Mouse (Mus musculus): Measurements from ENCODE around the gene Cfap73. TPM values are rescaled to one million over a fixed set of nuclear protein-coding genes. Genes with fewer than 3 reads are reported as not detected.

The Cfap73 gene
- total and polyA plus RNA-seq, 3 experiments: 0.25 TPM; not detected in 2

DNA sequence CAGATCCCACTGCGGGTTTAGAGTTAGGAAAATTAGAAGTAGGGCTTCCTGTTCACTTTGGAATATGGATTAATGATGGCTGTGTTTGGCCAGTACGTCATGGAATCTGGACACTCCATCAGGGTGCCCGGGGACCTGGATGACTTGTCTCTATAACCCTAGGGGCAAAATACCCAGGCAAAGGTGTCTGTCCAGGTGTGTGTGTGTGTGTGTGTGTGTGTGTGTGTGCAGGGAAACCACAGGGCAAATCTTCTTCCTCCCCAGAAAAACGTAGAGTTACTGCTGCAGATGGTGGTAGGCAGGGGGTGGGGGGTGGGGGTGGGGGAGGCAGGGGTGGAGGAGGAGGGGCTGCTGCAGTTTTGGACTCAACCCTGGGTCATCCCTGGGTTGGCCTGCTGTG, 13.3 kb upstream of the Cfap73 start:
- Histone ChIP-seq H3K27ac (ENCODE audit: control insufficient read depth, low read depth, low read length) (no peak overlapping the region), H3K9me3 (replicated peaks; ENCODE audit: insufficient read depth, low read length) (no peaks in the 10 kb centered on the region), H3K36me3 (ENCODE audit: control insufficient read depth in 1 of 2, insufficient read depth in 2 of 2, low read length in 2 of 2) (peaks cover 0 to 13% of the 10 kb centered on the region in 2 experiments; a peak in 2 of 4 replicates), H3K4me3 (ENCODE audit: control insufficient read depth in 1 of 2, insufficient read depth in 1 of 2, low read depth in 2 of 2, low read length in 2 of 2) (no peak overlapping the region), H3K4me1 (ENCODE audit: control insufficient read depth in 1 of 2, insufficient read depth in 2 of 2, low read length in 2 of 2) (peaks cover 0 to 26% of the 10 kb centered on the region in 2 experiments; a peak in 3 of 4 replicates), H3K9ac (ENCODE audit: control insufficient read depth, low read depth, low read length, poor library complexity, severe bottlenecking) (no peak overlapping the region), H3K79me2 (ENCODE audit: control insufficient read depth, insufficient read depth, low read length, poor library complexity) (no peaks in the 10 kb centered on the region), H3K27me3 (ENCODE audit: control insufficient read depth in 1 of 2, insufficient read depth in 2 of 2, low read length in 2 of 2) (no peaks in the 10 kb centered on the region; a peak in 1 of 4 replicates)
- TF ChIP-seq RAD21 (IDR thresholded peaks at IDR 0.05; ENCODE audit: low read depth, low read length): no peak
- no peak for TF ChIP-seq MXI1 (IDR thresholded peaks at IDR 0.05; ENCODE audit: low read depth, low read length)
- no peak for TF ChIP-seq E2F4 (IDR thresholded peaks at IDR 0.05; ENCODE audit: borderline replicate concordance, low read depth, low read length)
- no peak for TF ChIP-seq MAX (IDR thresholded peaks at IDR 0.05; ENCODE audit: low read length)
- TF ChIP-seq USF2 (IDR thresholded peaks at IDR 0.05; ENCODE audit: borderline replicate concordance in 1 of 2, insufficient read depth in 1 of 2, low read depth in 1 of 2, low read length in 2 of 2): no peak
- no peak for TF ChIP-seq POLR2AphosphoS5 (IDR thresholded peaks at IDR 0.05; ENCODE audit: borderline replicate concordance, low read depth, low read length)
- no peak for TF ChIP-seq MYB (IDR thresholded peaks at IDR 0.05; ENCODE audit: low read depth, low read length)
- TF ChIP-seq USF1 (IDR thresholded peaks at IDR 0.05; ENCODE audit: low read depth, low read length): no peak
- no peak for TF ChIP-seq TCF12 (IDR thresholded peaks at IDR 0.05; ENCODE audit: low read depth, low read length)
- no peak for TF ChIP-seq ELF1 (IDR thresholded peaks at IDR 0.05; ENCODE audit: low read depth, low read length)
- no peak for TF ChIP-seq SIN3A (IDR thresholded peaks at IDR 0.05; ENCODE audit: low read length)
- no peak for TF ChIP-seq TAL1 (IDR thresholded peaks at IDR 0.05; ENCODE audit: low read length)
- no peak for TF ChIP-seq UBTF (IDR thresholded peaks at IDR 0.05; ENCODE audit: borderline replicate concordance, insufficient read depth, low read depth, low read length)
- TF ChIP-seq ETS1 (IDR thresholded peaks at IDR 0.05; ENCODE audit: low read depth, low read length): no peak
- no peak for TF ChIP-seq ZMIZ1 (IDR thresholded peaks at IDR 0.05; ENCODE audit: low read depth, low read length)
- no peak for DNase-seq (ENCODE audit: low read depth, low spot score)

DNA sequence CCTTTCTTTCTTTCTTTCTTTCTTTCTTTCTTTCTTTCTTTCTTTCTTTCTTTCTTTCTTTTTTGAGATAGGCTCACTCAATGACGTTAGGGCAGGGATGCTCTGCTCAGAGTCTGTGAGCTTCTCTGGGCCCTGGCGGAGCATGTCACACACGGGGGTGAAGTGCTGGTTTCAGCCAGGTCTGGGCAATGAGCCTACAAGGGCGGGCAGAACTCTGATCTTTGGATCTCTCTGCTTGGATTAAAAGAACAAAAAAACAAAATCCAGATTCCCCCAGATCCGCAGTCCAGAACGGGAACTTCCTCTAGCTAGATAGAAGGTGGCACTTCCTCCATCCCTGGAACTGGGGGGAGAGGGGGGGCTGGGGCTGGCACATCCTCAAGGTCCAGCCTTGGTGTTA, 11.8 kb upstream of the Cfap73 start:
- Histone ChIP-seq H3K27me3 (ENCODE audit: control insufficient read depth in 1 of 2, insufficient read depth in 2 of 2, low read length in 2 of 2) (no peaks in the 10 kb centered on the region; a peak in 1 of 4 replicates), H3K36me3 (ENCODE audit: control insufficient read depth in 1 of 2, insufficient read depth in 2 of 2, low read length in 2 of 2) (peaks cover 0 to 13% of the 10 kb centered on the region in 2 experiments; a peak in 2 of 4 replicates), H3K9me3 (replicated peaks; ENCODE audit: insufficient read depth, low read length) (no peaks in the 10 kb centered on the region), H3K27ac (ENCODE audit: control insufficient read depth, low read depth, low read length) (no peak overlapping the region), H3K9ac (ENCODE audit: control insufficient read depth, low read depth, low read length, poor library complexity, severe bottlenecking) (no peak overlapping the region), H3K4me1 (ENCODE audit: control insufficient read depth in 1 of 2, insufficient read depth in 2 of 2, low read length in 2 of 2) (peaks cover 0 to 26% of the 10 kb centered on the region in 2 experiments; a peak in 3 of 4 replicates), H3K79me2 (ENCODE audit: control insufficient read depth, insufficient read depth, low read length, poor library complexity) (no peaks in the 10 kb centered on the region), H3K4me3 (ENCODE audit: control insufficient read depth in 1 of 2, insufficient read depth in 1 of 2, low read depth in 2 of 2, low read length in 2 of 2) (no peak overlapping the region)
- no peak for DNase-seq (ENCODE audit: low read depth, low spot score)
- TF ChIP-seq TBP (IDR thresholded peaks at IDR 0.05; ENCODE audit: low read depth, low read length) (no peak), CHD1 (IDR thresholded peaks at IDR 0.05; ENCODE audit: low read depth, low read length) (no peak), ELF1 (IDR thresholded peaks at IDR 0.05; ENCODE audit: low read depth, low read length) (no peak), CHD2 (IDR thresholded peaks at IDR 0.05; ENCODE audit: low read length) (no peak), RCOR1 (IDR thresholded peaks at IDR 0.05; ENCODE audit: low read depth, low read length) (no peak), ZKSCAN1 (IDR thresholded peaks at IDR 0.05; ENCODE audit: low read depth, low read length) (no peak), ZMIZ1 (IDR thresholded peaks at IDR 0.05; ENCODE audit: low read depth, low read length) (no peak), ZNF384 (IDR thresholded peaks at IDR 0.05; ENCODE audit: low read depth, low read length) (no peak), TAL1 (IDR thresholded peaks at IDR 0.05; ENCODE audit: low read length) (no peak), GABPA (IDR thresholded peaks at IDR 0.05; ENCODE audit: low read depth, low read length) (no peak), POLR2A (IDR thresholded peaks at IDR 0.05; ENCODE audit: control insufficient read depth in 1 of 2, insufficient read depth in 1 of 2, low read depth in 1 of 2, low read length in 2 of 2, poor library complexity in 1 of 2) (no peak)

All from MEL (cell line).